Mouse (Mus musculus) forelimb bud, embryonic 11.5 days (tissue): Measurements from ENCODE around the gene Tulp2.
"Not testable (repeated sequence)": the region's sequence is repeated elsewhere in the genome, so short reads cannot be mapped to it uniquely, and the experiment has no call there.

ENCODE experiments used
- DNase-seq: peaks from one replicate; pipeline ENCODE4 v3.0.0-alpha.2; 2012; ENCODE audit warnings: low read depth, low spot score

Gene Tulp2

DNA sequence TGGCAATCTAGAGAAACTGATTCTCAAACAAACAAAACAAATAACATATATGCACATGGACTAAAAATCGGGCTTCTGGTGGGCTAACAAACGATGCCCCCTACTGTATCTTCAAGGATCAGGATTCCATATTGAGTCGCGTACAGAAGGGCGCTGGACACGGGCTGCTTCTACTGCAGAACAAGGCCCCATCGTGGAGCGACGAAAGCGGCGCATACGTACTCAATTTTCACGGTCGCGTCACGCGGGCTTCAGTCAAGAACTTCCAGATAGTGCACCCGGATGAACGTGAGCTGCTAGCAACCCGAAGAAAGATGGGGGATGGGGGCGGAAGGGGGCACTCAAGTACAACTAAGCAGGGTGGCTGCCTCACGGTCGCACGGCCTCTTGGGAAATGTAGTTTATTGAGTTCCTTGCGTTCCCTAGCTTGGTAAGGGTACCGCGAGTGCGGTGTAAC is 40.1 kb downstream of the Tulp2 start:
- DNase-seq = peak; percentile 89

DNA sequence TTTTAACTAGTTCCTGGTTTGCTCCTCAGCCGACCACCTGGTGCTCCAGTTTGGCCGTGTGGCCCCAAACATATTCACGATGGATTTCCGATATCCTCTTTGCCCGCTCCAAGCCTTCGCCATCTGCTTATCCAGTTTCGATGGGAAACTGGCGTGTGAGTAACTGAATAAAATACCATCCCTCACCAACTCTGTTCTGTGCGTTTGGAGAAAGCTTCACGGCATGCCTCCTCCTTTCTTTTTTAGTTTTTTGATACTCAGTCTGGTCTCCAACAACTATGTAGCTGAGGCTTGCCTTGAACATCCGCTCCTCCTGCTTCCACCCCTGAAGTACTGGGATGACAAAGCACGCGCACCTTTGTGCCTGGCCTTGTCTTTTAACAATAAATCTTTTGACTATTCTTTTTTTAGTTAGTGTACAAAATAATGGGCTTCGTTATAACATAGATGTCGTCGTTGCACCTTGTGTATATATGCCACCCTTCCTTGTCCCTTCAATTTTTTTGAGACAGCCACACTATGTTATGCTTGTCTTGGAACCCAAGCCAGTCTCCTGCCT is 40.6 kb downstream of the Tulp2 start:
- DNase-seq = no peak

DNA sequence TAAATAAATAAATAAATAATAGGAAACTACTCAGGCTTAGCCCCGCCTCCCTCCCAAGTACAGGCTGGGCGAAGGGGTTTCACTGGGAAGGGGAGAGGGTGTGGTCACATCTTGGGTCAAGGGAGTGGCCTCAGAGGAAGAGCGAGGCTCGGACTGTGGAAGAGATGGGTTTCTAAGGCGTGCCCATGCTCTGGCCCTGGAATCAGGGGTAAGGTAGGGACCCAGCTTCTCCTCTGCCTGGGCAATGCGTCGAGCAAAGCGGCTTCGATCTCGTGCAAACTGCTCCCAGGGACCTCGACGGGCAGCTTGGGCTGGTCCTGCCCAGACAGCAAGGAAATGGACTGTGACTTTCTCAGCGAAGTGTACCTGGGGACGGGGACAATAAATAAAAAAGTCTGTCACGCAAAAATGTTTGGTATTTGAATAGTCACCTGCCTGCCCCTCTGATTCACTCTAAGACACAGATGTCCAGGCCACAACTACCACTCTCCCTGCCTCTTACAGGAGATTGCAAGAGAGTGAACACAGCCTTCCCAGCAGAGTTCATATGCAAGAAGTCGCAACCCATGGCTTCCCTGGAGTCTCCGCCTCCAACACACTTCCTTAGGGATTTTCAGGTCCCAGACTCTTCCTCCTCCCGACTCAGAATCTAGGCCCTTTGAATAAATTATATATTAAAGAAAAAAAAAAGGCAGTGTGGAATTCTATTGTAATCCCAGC is 41.4 kb downstream of the Tulp2 start:
- DNase-seq = no peak

DNA sequence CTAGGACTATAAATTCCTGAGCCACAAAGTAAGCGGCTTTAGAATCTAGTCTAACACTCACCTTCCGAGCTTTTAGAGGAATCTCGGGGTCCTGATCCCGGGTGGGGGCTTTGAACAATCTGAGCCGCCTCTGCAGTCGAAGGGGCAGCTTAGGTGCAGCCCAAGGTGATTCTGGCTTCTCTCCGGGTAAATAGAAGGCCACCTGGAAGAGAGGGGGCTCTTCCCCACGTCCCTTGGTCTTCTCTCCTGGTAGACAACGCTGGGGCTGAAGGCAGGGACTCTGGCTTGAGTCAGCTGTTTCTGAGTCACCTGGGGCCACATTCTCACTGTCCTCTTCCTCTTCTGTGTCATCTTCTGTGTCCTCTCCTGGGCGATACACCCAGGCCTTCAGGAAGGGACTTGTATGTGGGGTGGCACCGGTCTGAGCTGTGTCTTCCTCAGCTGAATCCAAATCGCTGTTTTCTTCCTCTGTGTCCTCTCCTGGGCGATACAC is 42.0 kb downstream of the Tulp2 start:
- DNase-seq = no peak

DNA sequence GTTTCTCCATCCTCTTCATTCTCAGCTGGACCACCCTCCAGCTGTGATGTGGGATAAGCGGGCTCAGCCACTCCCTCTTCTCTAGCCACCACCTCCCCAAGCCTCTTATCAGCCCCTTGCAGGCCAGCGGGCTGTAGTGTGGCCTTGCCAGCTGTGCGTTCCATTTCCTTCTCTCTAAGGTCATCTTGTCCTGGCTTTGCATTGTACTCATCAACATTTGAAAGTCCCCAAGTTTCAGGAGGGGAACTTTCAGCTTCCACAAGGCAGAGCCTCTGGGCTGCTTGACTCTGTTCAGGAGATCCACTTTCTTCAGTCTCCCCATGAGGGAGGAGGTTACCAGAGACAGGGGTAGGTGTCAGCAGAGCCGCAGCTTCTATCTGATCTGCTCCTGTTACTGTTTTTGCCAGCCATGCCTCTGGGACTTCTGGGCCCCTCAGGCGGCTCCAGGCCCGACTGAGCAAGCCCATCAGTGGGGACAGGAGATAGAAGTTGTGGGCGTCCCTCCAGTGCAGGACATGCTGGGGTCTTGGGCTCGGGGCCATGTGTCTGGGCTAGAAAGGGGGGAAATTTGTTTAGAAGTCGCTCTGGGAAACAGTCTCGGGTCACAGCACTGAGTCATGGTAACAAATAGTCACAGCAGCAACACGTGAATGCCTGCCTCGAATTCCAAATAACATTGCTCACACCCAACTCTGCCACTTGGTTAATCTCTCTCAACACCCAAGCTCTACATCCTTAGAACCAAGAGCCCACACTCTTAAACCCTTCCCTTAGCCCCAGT is 43.4 kb downstream of the Tulp2 start:
- DNase-seq = no peak

DNA sequence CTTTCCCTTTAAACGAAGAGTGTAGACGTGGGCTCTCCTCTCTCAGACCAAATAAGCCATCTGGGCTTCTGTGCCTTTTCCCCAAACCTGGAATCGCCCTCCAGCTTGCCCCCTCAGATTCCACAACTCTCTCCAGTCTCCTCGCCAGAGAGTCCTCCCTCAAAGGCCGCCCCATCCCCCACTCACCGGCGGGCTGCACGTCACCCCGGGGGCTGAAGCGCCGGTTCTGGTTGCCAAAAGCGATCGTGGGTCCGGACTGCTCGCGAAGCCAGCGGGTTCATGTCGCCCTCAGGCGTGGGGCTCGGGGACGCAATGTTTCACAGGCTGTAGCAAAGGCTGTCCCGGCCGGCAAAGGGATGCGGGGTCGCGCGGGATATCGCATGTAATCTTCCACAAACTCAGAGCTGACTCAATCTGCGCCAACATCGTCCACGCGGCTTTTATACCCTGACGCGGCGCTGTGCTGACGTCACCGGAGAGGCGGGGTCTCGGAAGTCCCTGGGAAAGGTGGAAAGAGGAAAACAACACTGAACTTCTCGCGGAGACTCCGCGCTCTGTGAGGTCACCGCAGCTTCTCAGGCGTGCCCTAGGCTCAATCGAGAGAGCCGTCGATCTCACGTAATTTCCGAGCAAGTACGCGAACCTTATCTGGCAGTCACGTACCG is 44.3 kb downstream of the Tulp2 start, which contains the start of the genes Ppp1r15a and Plekha4:
TSS of gene Ppp1r15a (minus strand) at position 460 of the 665 bp plus-strand sequence.
TSS of gene Plekha4 (plus strand) at position 522 of the 665 bp plus-strand sequence.
- peak; percentile 97 for DNase-seq

DNA sequence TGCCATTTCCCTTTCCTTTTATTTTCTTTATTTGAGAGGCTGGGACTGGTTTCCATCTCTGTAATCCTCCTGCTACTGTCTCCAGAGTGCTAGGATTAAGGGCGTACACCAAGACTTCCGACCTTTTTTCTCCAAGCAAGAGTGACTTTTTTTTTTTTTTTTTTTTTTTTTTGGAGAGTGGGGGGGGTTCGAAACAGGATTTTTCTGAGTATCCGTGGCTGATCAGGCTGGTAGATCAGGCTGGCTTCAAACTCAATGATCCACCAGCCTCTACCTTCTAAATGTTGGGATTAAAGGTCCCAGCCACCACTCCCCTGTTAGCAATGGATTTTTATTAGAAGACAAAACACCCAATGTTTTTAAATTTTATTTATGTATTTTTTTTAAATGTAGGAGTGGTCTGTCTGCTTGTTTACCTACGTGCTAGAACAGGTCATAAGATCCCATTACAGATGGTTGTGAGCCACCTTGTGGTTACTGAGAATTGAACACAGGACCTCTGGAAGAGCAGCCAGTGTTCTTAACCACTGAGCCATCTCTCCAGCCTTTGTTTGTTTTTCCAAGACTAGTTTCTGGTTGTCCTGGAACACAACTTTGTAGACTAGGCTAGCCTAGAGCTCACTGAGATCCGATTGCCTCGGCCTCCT is 44.9 kb downstream of the Tulp2 start:
- DNase-seq = no peak

DNA sequence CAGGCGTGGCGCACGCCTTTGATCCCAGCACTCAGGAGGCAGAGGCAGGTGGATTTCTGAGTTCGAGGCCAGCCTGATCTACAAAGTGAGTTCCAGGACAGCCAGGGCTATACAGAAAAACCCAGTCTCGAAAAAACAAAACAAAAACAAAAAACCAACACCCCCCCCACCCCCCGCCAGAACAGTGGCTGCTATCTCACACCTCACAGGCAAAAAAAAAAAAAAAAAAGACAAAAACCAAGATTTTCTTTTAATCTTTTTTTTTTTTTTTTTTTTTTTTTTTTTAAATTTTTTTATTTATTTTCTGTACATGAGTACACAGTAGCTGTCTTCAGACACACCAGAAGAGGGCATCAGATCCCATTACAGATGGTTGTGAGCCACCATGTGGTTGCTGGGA is 45.5 kb downstream of the Tulp2 start:
- not testable (repeated sequence) for DNase-seq

DNA sequence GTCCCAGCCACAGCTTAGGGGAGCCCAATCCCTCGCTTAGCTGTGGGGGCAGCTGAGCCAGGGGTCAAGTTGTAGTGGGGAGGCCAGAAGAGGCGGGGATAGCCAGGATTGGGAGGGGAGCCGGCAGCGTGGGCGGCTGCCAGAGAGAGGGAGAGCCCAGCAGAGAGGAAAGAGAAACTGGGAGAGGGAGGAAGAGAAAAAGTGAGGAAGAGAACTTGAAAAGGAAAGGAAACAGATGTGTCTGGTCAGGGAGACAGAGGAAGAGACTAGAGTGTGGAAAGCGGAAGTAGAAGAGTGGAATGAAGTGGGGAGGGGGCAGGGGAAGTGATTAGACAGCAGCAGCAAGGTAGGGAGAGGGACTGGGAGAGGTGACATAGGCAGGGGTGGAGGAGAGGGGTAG is 47.8 kb downstream of the Tulp2 start:
- no peak for DNase-seq

DNA sequence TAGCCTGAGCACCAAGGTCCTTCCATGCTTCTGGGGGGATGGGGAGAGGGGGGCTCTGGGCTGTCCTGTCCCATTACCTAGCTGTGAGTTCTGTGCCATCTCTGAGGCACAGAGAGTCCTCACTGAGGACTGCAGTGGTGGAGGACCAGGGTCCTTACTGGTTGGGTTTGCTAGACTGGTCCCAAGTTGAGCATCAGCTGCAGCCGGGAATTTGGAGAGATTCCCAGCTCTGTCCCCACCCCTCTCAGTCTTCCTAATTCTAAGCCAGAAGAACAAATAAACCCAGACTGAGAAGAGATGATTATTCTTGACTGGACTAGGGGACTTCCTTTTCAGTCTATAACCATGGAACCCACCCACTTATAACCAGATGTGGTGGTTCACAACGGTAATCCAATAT is 49.0 kb downstream of the Tulp2 start:
- no peak for DNase-seq

DNA sequence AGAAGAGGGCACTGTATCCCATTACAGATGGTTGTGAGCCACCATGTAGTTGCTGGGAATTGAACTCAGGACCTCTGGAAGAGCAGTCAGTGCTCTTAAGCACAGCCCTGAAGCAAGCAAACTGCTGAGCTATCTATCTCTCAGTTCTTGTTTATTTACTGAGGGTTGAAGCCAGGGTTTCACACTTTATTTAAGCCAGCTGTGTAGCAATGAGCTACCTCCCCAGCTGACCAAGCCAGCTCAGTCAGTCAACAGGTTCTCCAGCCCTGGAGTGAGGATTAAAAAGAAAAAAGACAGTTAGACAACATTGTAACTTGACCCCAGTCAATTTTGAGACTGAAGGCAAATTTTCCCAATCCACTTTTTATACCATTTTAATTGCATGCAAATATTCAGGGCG is 54.0 kb downstream of the Tulp2 start:
- DNase-seq = no peak

DNA sequence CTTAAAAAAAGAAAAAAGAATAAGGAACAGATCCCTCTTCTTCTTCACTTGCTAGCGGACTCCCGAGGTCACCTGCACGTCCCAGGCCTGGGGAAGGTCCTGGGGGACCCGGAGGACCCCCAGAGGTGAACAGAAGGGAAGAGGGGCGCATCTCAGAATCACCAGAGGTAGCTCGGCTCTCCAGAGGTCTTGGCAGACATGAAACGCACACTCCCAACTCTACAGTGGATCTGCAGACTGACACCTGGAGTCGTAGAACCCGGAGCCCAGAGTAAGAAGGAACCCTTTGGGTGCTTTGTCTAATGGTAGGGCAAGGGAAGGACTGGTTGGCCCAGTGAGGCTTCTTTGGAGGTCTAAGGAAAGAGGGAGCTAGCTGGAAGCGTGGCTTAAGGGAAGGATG is 55.9 kb downstream of the Tulp2 start:
- no peak for DNase-seq

DNA sequence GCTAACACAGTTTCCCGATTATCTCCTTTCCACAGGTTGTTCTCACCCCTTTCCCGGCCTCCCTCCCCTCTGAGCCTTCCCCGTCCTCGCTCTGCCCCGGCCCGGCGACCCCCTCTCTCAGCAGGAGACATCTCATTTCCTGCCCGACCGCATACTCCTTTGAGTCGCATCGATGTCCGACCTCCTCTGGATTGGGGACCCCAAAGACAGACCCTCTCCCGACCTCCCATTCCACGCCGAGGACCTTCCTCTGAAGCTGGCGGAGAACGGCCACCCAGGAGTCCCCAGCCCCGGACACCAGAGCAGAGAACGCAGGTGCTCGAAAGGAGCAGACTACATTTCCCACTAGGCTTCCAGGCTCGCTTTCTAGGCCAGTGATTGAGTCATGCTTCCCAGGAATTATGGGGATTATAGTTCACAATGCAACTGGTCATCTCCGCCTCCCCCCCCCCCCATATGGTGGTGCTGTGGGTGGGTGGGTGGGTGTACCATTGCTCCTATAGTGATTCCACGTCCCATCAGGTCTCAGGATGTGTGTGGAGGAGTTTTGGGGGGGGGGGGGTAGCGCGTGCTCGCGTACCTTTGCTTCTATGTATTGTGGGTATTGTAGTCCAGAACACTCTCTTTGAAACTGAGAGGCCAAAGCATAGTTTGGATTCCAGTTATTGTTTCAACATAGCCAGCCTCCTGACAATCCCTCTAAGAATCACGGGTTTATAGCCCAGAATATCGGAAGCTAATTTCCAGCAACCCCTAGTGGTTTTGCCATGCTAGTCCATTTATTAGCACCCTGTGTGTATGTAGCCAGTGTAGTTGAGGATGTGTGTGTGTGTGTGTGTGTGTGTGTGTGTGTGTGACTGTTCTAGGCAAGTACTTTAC is 56.7 kb downstream of the Tulp2 start:
- DNase-seq = peak; percentile 52

DNA sequence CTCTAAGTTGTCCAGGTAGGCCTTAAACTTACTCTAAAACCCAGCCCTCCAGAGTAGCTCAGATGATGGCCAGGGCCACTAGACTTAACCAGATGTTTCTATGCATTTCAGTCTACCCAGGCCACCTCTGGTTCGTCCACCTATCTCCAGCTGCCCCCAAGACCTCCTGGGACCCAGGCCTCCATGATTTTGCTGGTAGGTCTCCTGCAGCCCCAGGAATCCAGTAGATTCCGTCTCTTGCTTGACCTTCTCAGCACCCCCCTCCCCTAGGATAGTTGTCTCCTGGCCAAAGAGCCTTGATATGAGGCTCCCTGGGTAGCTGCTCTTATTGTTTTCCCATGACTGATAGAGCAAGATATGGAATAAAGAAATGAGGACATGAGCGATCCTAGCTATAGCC is 57.4 kb downstream of the Tulp2 start:
- no peak for DNase-seq

DNA sequence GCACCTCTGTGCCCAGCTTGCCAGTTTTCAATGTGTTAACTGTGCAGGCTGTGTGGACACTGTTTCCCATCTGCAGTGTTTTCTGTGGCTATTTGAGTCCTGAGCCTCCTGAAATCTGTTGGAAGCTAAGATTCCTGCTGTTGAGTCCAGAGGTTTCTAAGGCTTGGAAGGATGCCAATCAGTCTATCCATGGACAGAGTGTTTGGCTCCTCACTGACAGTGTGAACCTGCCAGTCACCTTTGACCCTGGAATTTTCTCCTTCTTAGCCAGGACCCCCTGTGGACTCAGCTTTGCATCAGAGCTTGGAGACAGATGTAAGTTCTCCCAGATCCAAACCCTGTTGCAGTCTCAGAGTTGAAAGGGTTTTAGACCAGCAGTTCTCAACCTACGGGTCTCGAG is 58.5 kb downstream of the Tulp2 start:
- no peak for DNase-seq

DNA sequence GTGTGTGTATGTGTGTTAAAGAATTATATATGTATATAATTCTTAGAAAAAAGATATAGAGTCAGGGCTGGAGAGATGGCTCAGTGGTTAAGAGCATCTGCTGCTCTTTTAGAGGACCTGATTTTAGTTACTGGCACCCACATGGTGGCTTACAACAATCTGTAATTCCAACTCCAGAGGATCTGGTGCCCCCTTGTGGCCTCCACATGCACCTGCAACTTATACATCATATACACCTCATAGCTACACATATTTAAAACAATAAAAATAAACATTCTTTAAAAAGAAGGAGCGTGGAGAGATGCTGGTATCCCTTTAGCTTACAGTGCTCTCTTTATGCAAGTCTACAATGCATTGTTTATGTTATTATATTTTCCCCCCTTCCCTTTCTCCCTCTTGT is 62.8 kb downstream of the Tulp2 start:
- no peak for DNase-seq

DNA sequence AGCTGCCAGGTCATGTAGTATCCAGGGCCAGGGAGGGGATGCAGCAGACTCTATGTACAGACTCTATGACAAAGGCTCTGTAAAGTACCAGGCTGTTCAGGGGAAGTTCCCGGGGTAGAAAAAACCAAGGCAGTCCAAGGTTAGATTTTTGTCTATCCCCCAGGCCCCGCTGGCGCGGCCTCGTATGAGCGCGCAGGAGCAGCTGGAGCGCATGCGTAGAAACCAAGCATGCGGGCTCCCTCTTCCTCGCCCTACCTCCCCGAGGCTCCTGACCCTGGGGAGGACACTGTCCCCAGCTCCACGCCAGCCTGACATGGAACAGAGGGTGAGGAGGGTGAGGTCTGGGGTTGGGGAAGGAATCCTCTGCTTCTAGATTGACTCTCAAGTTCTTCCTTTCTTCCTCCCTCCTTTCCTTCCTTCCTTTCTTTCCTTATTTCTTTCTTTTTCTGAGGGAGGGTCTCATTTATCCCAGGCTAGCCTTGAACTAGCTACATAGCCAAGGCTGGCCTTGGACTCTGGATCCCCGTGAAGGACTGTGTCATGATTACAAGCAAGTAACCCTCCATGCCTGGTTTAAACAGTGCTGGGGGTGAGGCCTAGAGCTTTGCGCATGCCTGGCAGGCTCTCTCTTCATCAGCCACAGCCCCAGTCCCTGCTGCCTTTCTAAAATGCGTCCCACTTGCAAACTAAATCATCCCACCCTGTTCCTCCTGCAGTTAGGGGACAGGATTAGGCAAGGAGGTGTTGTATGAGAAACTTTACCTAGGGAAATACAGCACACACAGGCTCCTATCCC is 68.2 kb downstream of the Tulp2 start:
- DNase-seq = no peak

DNA sequence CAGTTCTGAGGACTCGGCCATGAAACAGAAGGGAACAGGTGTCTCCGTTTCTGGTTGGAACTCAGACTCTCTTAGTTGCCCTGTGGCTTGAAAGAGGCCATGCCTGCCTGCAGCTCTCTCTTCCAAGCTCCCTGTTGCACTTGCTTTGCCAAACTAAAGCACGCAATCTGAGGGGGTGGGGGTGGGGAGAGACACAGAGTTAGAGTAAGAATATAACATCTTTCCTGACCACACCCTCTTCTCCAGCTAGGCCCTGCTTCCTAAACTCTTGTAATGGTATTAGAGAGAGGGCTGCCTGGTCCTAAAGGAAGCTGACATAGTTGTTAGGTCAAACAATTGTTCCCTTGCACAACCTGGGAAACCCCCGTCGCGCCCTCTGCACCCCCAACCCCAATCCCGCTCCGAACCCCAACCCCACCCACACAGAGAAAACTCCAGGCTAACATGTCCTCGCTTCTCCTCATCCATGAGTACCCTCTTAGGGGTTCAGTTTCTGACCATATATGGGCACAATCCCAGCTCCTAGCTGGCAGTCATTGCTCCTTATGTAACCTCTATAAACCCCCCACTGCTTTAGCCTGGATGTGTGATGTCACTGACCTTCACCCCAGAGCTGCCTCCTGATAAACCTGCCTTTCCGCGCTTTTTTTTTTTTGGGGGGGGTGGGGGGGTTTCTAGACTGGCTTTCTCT is 69.3 kb downstream of the Tulp2 start:
- DNase-seq = no peak

DNA sequence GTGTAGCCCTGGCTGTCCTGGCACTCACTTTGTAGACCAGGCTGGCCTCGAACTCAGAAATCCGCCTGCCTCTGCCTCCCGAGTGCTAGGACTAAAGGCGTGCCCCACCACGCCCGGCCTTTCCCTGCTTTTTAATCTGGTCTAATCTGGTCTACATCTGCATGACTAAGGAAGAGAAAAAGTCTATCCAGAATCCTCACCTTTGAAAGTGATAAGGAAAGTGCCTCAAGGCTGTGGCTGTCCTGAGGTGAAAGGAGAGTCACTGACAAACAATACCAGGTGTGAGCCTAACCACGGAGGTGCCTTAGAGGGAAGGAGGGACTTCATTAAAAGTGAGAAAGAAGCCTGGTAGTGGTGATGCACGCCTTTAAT is 69.8 kb downstream of the Tulp2 start:
- no peak for DNase-seq
